Mouse (Mus musculus) ovary, postnatal 10 days (tissue): Measurements from ENCODE around the gene Hs3st6.

Experiments used
- DNase-seq: peaks from one replicate; pipeline ENCODE4 v3.0.0; 2022; ENCODE audit warnings: low spot score

The Hs3st6 gene

GRCm38 (mm10) chr17:24728184-24728583 lies 24.6 kb upstream of the Hs3st6 start:
- no peak for DNase-seq

- DNase-seq: no peak
These were observed 23.7 kb upstream of the Hs3st6 start for GRCm38 (mm10) chr17:24729067-24729466.

GRCm38 (mm10) chr17:24730787-24731186 lies 22.0 kb upstream of the Hs3st6 start:
- DNase-seq: no peak

GRCm38 (mm10) chr17:24732233-24732935 lies 20.4 kb upstream of the Hs3st6 start:
- no peak for DNase-seq

GRCm38 (mm10) chr17:24733434-24734050 lies 19.2 kb upstream of the Hs3st6 start:
- no peak for DNase-seq

- no peak for DNase-seq
These were observed 18.3 kb upstream of the Hs3st6 start for GRCm38 (mm10) chr17:24734513-24734912.

GRCm38 (mm10) chr17:24735446-24735845 lies 17.3 kb upstream of the Hs3st6 start:
- DNase-seq: no peak

- DNase-seq: peak; percentile 79
These were observed 16.3 kb upstream of the Hs3st6 start, which contains the start of gene Msrb1 for GRCm38 (mm10) chr17:24736330-24737051. TSS of gene Msrb1 (plus strand) at chr17:24736642.

GRCm38 (mm10) chr17:24737135-24737810 lies 15.5 kb upstream of the Hs3st6 start:
- DNase-seq: no peak

GRCm38 (mm10) chr17:24738238-24738637 lies 14.6 kb upstream of the Hs3st6 start:
- no peak for DNase-seq

GRCm38 (mm10) chr17:24739926-24740325 lies 12.9 kb upstream of the Hs3st6 start:
- no peak for DNase-seq

GRCm38 (mm10) chr17:24742307-24742706 lies 10.5 kb upstream of the Hs3st6 start:
- no peak for DNase-seq

- no peak for DNase-seq
These were observed 8.9 kb upstream of the Hs3st6 start for GRCm38 (mm10) chr17:24743896-24744295.

GRCm38 (mm10) chr17:24744381-24744780 lies 8.4 kb upstream of the Hs3st6 start:
- DNase-seq: no peak

- DNase-seq: peak; percentile 55
These were observed 7.0 kb upstream of the Hs3st6 start for GRCm38 (mm10) chr17:24745526-24746497.

GRCm38 (mm10) chr17:24746986-24747385 lies 5.8 kb upstream of the Hs3st6 start:
- DNase-seq: no peak

- DNase-seq: no peak
These were observed 1.3 kb upstream of the Hs3st6 start for GRCm38 (mm10) chr17:24751528-24751927.

- DNase-seq: no peak
These were observed 4.6 kb downstream of the Hs3st6 start for GRCm38 (mm10) chr17:24757394-24757793.

- DNase-seq: no peak
These were observed 8.3 kb downstream of the Hs3st6 start for GRCm38 (mm10) chr17:24761121-24761520.

- DNase-seq: no peak
These were observed 12.5 kb downstream of the Hs3st6 start for GRCm38 (mm10) chr17:24765016-24765905.
